Mouse (Mus musculus) spleen, adult 2 months (tissue): ENCODE results near the gene Hoxd10.

ENCODE experiments used
- CTCF ChIP-seq: fragments of 200-500 bp; IDR thresholded peaks from 2 replicates; pipeline ENCODE4 v1.5.1; 2011; ENCODE audit warnings: mild to moderate bottlenecking, inconsistent platforms; ENCODE audit not compliant: insufficient read depth, insufficient read length, insufficient replicate concordance; ENCODE audit errors: extremely low read depth
- POLR2A ChIP-seq: fragments of 200-500 bp; IDR thresholded peaks from 2 replicates; pipeline ENCODE4 v1.6.1; 2011; ENCODE audit warnings: low read depth, low read length, inconsistent platforms

DNA sequence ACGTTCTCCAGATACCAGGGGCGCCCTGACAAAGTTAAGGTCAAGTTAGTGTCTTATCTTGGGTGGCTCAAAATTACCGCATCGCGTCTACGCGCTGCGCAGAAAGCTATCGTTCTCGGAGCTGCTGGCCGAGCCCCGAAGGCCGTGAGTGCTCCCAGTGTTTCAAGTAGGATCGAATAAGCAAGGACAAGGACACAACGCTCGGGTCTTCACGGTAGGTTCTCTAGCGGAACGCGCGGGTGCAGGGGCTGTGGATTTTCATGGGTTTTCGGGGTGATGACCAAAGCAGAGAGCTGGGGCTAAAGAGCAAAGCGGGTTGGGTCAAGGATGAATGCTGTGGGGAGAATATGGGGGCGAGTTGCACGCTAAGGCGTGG is 12.1 kb upstream of the Hoxd10 start:
- no peak for TF ChIP-seq POLR2A
- TF ChIP-seq CTCF, result no peak
